Mouse (Mus musculus) megakaryocyte, embryonic 14.5 days (primary cell): ENCODE data around the gene Gabra5. TPM values are rescaled to one million over a fixed set of nuclear protein-coding genes. Genes with fewer than 3 reads are reported as not detected.

Experiments used
- H3K27me3 ChIP-seq: replicated peaks from 2 replicates; pipeline ENCODE3; 2012; ENCODE audit warnings: inconsistent platforms
- H3K36me3 ChIP-seq: replicated peaks from 2 replicates; pipeline ENCODE3; 2012; ENCODE audit warnings: low read length, inconsistent platforms, mixed read lengths
- H3K4me1 ChIP-seq: 2 replicates; pipeline ENCODE4 v1.6.1; 2012; ENCODE audit warnings: inconsistent platforms
- H3K4me3 ChIP-seq: replicated peaks from 2 replicates; pipeline ENCODE3; 2012; ENCODE audit warnings: moderate library complexity, mild to moderate bottlenecking, inconsistent platforms
- H3K9me3 ChIP-seq: 2 replicates; pipeline ENCODE4 v1.6.1; 2012; ENCODE audit warnings: inconsistent platforms
- FLI1 ChIP-seq: IDR thresholded peaks from 2 replicates; pipeline ENCODE4 v1.6.1; 2012; ENCODE audit warnings: low read length, inconsistent platforms, mixed read lengths
- GATA1 ChIP-seq: IDR thresholded peaks from 3 replicates; pipeline ENCODE4 v1.6.1; 2012; ENCODE audit warnings: mixed read lengths, low read length, inconsistent platforms, borderline replicate concordance
- polyA plus RNA-seq: library from polyadenylated mRNA; stranded (reverse); fragments of >175 nt; gene quantifications from 2 replicates; pipeline ENCODE4 v1.2.3, GENCODE M21; 2012; ENCODE audit warnings: low replicate concordance; ENCODE audit not compliant: insufficient read depth

The Gabra5 gene
- not detected in 2 replicates for polyA plus RNA-seq

DNA sequence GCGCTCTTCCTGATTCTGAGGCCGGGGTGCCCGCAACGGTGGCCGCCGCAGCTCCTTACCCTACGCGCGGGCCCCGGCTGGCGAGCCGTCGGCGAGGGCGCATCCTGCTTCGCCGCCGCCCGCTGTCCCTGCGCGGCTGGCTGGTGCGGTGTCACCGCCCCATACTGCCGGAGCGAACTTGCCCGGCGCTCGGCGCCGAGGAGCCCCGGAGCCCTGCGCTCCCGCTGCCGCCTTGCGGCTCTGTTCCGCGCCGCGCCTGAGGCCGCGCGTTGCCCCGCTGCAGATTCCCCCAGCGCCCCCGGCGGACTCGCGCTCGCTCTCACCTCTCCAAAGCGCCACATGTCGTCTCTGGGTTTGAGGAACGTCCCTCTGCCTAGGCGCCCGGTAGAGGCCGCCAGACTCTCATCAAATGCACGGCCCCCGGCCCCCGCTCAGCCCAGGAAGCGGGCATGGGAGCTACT, at the start of gene Gabra5:
TSS of gene Gabra5 (minus strand) at position 379 of the 461 bp plus-strand sequence.
- H3K9me3 ChIP-seq: peaks cover 8% of the 10 kb centered on the region; the same call in 1 of the 2 replicates
- TF ChIP-seq FLI1 (no peak), GATA1 (no peak)
- no peaks in the 10 kb centered on the region for H3K36me3 ChIP-seq
- no peaks in the 10 kb centered on the region for H3K4me1 ChIP-seq
- H3K4me3 ChIP-seq: no peak within 1 kb of the TSS
- H3K27me3 ChIP-seq: peaks cover 29% of the 10 kb centered on the region

DNA sequence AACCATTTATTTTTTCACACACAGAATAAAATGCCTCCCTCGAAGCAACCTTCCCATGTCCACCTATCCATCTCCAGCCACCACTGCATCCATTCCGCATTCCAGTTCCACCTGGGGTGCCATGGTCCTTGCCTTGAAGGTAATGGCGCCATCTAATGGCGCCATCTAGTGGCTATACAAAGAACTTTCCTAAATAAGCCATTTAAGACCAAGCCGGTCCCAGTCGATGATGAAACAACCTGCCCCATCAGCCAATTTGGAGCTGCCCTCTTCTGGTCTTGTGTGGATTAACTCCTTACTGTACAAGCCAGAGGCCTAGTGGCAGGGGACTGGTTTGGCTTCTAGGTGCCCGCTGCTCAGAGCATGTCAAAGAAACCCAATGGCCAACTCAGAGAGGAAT, 28.7 kb upstream of the Gabra5 start:
- Histone ChIP-seq H3K4me1 (no peaks in the 10 kb centered on the region), H3K4me3 (no peak overlapping the region), H3K9me3 (no peaks in the 10 kb centered on the region), H3K36me3 (no peaks in the 10 kb centered on the region), H3K27me3 (no peaks in the 10 kb centered on the region)
- no peak for TF ChIP-seq FLI1
- no peak for TF ChIP-seq GATA1

GRCm38 (mm10) chr7:57532676-57533075, 22.8 kb upstream of the Gabra5 start:
- peaks cover 9% of the 10 kb centered on the region; the same call in 1 of the 2 replicates for H3K9me3 ChIP-seq
- H3K36me3 ChIP-seq: no peaks in the 10 kb centered on the region
- no peaks in the 10 kb centered on the region for H3K4me1 ChIP-seq
- TF ChIP-seq GATA1 (no peak), FLI1 (no peak)
- no peaks in the 10 kb centered on the region for H3K27me3 ChIP-seq
- no peak overlapping the region for H3K4me3 ChIP-seq

- TF ChIP-seq GATA1 (no peak), FLI1 (no peak)
- no peaks in the 10 kb centered on the region for H3K36me3 ChIP-seq
These were observed 20.1 kb upstream of the Gabra5 start for GRCm38 (mm10) chr7:57529954-57530353.

GRCm38 (mm10) chr7:57529451-57529850, 19.6 kb upstream of the Gabra5 start:
- no peaks in the 10 kb centered on the region for H3K36me3 ChIP-seq
- TF ChIP-seq GATA1 (no peak), FLI1 (no peak)
- H3K9me3 ChIP-seq: peaks cover 9% of the 10 kb centered on the region; the same call in 1 of the 2 replicates
- H3K27me3 ChIP-seq: no peaks in the 10 kb centered on the region
- no peak overlapping the region for H3K4me3 ChIP-seq
- H3K4me1 ChIP-seq: no peaks in the 10 kb centered on the region

More at GRCm38 (mm10) chr7:57529954-57530353, 20.1 kb upstream of the Gabra5 start:
- Histone ChIP-seq H3K4me3 (no peak overlapping the region), H3K4me1 (no peaks in the 10 kb centered on the region), H3K27me3 (no peaks in the 10 kb centered on the region), H3K9me3 (peaks cover 9% of the 10 kb centered on the region; the same call in 1 of the 2 replicates)

DNA sequence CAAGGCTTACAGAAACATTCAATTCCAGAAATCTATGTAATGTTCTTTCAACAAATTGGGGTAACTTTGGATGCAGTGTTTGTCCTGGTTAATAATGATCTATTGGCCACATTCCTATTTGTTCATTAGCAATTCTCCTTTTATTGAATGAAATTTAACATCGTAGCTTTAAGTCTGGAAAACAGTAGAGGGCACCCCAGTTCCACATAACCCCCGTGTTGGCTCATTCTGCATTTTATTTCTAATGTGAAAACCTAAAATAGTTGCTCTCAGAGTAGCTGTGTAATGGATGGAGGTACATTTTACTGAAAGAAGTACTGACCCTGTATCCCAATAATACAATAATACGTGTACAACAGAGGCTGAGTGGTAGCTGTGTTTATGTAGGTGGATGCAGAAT, 3.1 kb upstream of the Gabra5 start:
- H3K9me3 ChIP-seq: peaks cover 8% of the 10 kb centered on the region; the same call in 1 of the 2 replicates

GRCm38 (mm10) chr7:57508860-57509632, 813 bp downstream of the Gabra5 start:
- no peaks in the 10 kb centered on the region for H3K36me3 ChIP-seq
- H3K4me3 ChIP-seq: no peak overlapping the region
- TF ChIP-seq FLI1 (no peak), GATA1 (no peak)
- H3K27me3 ChIP-seq: peaks cover 29% of the 10 kb centered on the region
- H3K4me1 ChIP-seq: no peaks in the 10 kb centered on the region
- H3K9me3 ChIP-seq: peaks cover 8% of the 10 kb centered on the region; the same call in 1 of the 2 replicates

More for the DNA sequence above, 3.1 kb upstream of the Gabra5 start:
- H3K27me3 ChIP-seq: peaks cover 28% of the 10 kb centered on the region
- no peaks in the 10 kb centered on the region for H3K4me1 ChIP-seq
- H3K36me3 ChIP-seq: no peaks in the 10 kb centered on the region
- H3K4me3 ChIP-seq: no peak overlapping the region
- TF ChIP-seq GATA1 (no peak), FLI1 (no peak)

- H3K36me3 ChIP-seq: no peaks in the 10 kb centered on the region
- no peaks in the 10 kb centered on the region for H3K27me3 ChIP-seq
- TF ChIP-seq FLI1 (no peak), GATA1 (no peak)
- no peaks in the 10 kb centered on the region for H3K4me1 ChIP-seq
- H3K4me3 ChIP-seq: no peak overlapping the region
- H3K9me3 ChIP-seq: no peaks in the 10 kb centered on the region
These were observed 7.0 kb downstream of the Gabra5 start for GRCm38 (mm10) chr7:57502809-57503208.

- no peaks in the 10 kb centered on the region for H3K4me1 ChIP-seq
- H3K36me3 ChIP-seq: no peaks in the 10 kb centered on the region
- H3K4me3 ChIP-seq: no peak overlapping the region
- H3K27me3 ChIP-seq: no peaks in the 10 kb centered on the region
- no peak for TF ChIP-seq FLI1
- no peak for TF ChIP-seq GATA1
- H3K9me3 ChIP-seq: peaks cover 15% of the 10 kb centered on the region
These were observed 18.1 kb downstream of the Gabra5 start for GRCm38 (mm10) chr7:57491795-57492194.

DNA sequence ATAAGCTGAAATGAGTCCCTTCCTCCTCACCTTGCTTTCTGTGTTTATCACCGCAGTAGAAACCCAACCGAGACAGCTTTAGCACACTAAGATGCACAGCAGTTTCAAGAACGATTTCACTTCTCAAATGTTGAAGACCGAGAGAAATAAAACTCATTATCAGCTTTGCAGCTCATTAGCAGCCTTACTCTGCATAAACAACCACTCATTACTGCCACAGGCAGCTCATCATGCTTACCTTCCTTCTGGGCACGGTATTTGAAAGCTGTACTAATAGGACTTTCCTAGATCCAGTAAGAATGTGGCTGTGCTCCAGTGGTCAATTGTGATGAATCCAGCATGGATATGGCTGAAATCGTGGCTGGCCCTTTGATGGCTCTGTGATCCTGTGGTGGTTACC, 23.0 kb downstream of the Gabra5 start:
- Histone ChIP-seq H3K27me3 (no peaks in the 10 kb centered on the region), H3K36me3 (no peaks in the 10 kb centered on the region), H3K9me3 (peaks cover 14% of the 10 kb centered on the region), H3K4me1 (no peaks in the 10 kb centered on the region), H3K4me3 (no peak overlapping the region)
- TF ChIP-seq GATA1: no peak
- no peak for TF ChIP-seq FLI1
